Comparison of ENCODE assay signal across 8 mouse cellular contexts in the genomic region with DNA sequence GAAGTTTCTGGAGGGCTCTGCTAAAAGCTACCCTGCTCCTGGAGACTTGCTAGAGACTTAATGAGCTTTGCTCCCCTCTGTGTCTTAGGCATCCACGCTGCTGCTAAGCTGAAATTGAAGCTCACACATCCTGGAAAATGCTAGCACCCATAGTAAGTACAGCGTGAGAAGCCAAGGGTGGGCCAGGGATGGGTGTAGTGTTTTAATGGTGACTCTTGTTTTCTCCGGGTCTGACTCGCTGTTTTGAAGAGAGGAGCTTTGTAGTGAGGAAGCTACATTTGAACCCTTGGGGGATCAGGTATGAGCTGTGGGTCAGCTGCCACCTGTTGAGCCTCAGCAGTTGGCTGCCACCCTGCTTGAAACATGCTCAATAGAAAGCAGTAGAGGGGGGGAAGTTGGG. TPM values are rescaled to one million over a fixed set of nuclear protein-coding genes. Genes with fewer than 3 reads are reported as not detected.
DNase-seq lines count a peak whose midpoint lies in the region; ATAC-seq and TF ChIP-seq lines count a peak whose summit lies in the region.

No protein-coding gene starts in this region.

- H3K4me3 ChIP-seq in heart, adult 2 months = peak overlapping the region; percentile 78
- H3K4me3 ChIP-seq in heart, embryonic 15.5 days = peak overlapping the region; percentile 65
- peak overlapping the region; percentile 44 for H3K4me3 ChIP-seq in macrophage (ENCODE audit: inconsistent target)

- TF ChIP-seq CTCF in heart, adult 2 months (IDR thresholded peaks at IDR 0.05) = no peak

- peak overlapping the region; percentile 93 for H3K27ac ChIP-seq in heart, adult 2 months
- peak overlapping the region; percentile 85 for H3K27ac ChIP-seq in heart, embryonic 15.5 days
- H3K27ac ChIP-seq in macrophage = no peak overlapping the region

- H3K36me3 ChIP-seq in heart, adult 2 months (ENCODE audit: control insufficient read depth, insufficient read depth, low read length) = peaks cover 4% of the 10 kb centered on the region; the same call in 1 of the 2 replicates
- no peaks in the 10 kb centered on the region for H3K36me3 ChIP-seq in heart, embryonic 15.5 days
- H3K36me3 ChIP-seq in macrophage (ENCODE audit: inconsistent target) = no peaks in the 10 kb centered on the region

- no peaks in the 10 kb centered on the region for H3K79me2 ChIP-seq in heart, adult 2 months (replicated peaks; ENCODE audit: control insufficient read depth, insufficient read depth, low read length)
- H3K79me2 ChIP-seq in macrophage (ENCODE audit: inconsistent target) = no peaks in the 10 kb centered on the region

- no peaks in the 10 kb centered on the region for H3K27me3 ChIP-seq in heart, adult 2 months (ENCODE audit: control insufficient read depth, insufficient read depth, low read length)
- H3K27me3 ChIP-seq in heart, embryonic 15.5 days = no peaks in the 10 kb centered on the region

- intact Hi-C loops in heart, adult 2 months (cut with DNase I) = loop anchor here (1.0 to 2.0 kb wide), 3 partner anchors 25 to 37 kb away; no protein-coding TSS in a partner anchor
- intact Hi-C loops in heart, postnatal 25 days (cut with DNase I) = loop anchor here (2.0 kb wide), 3 partner anchors 27 to 37 kb away; no protein-coding TSS in a partner anchor

- no peak for DNase-seq in heart, adult 2 months
- DNase-seq in heart, postnatal 25 days (ENCODE audit: low spot score) = no peak
- peak; percentile 26 for DNase-seq in NIH3T3 (ENCODE audit: low read depth)
- DNase-seq in natural killer cell, adult 2 months (ENCODE audit: low spot score in 2 of 2) = no peak
- no peak for DNase-seq in gastrocnemius, adult 8-10 months (ENCODE audit: low spot score in 2 of 2)

- H3K4me2 ChIP-seq in heart, embryonic 15.5 days = peak overlapping the region; percentile 73

- peak overlapping the region; percentile 78 for H3K9ac ChIP-seq in heart, adult 2 months (ENCODE audit: low read depth, low read length)
- peak overlapping the region; percentile 69 for H3K9ac ChIP-seq in heart, embryonic 15.5 days

- H3K4me1 ChIP-seq in heart, adult 2 months (ENCODE audit: control insufficient read depth, insufficient read depth, low read length) = peaks cover 6% of the 10 kb centered on the region
- peaks cover 10% of the 10 kb centered on the region for H3K4me1 ChIP-seq in heart, embryonic 15.5 days (replicated peaks)

- H3K9me3 ChIP-seq in heart, embryonic 15.5 days (replicated peaks) = no peaks in the 10 kb centered on the region

- no peak for TF ChIP-seq EP300 in heart, adult 2 months (IDR thresholded peaks at IDR 0.05; ENCODE audit: insufficient read depth, low read depth, low read length)

- peak; percentile 8; the same call in 1 of the 2 replicates for ATAC-seq in heart, embryonic 15.5 days (replicated peaks; ENCODE audit: insufficient number of reproducible peaks, insufficient read depth, low FRiP score, low read depth)
- no peak for ATAC-seq in CD4-positive, CD25-positive, alpha-beta regulatory T cell, adult 4 months

- TF ChIP-seq POLR2A in heart, adult 2 months (IDR thresholded peaks at IDR 0.05; ENCODE audit: insufficient read depth, low read depth, low read length) = no peak

- WGBS in heart, adult 2 months = 6% methylated on average over 4 of the region's 4 CpGs
- whole genome bisulfite sequencing in heart, embryonic 15.5 days = under 1% methylated on average over 4 of the region's 4 CpGs
- WGBS in macrophage (ENCODE audit: missing documents) = 4% methylated on average over 4 of the region's 4 CpGs

RNA-seq across cellular contexts. Expression of a gene that starts 0.6 kb away (rescaled TPM):
- 100 to 1,000 TPM; 104 to 134 TPM for total RNA-seq in heart, adult 2 months (2021)
- polyA plus RNA-seq in heart, adult 2 months (2012; rRNA removed) = 75.6 and 108 TPM in 2 replicates
- 100 to 1,000 TPM; 122 TPM for total RNA-seq in heart, postnatal 25 days (2021)
- polyA plus RNA-seq in heart, embryonic 15.5 days (2015; fragmentation: Nextera tagmentation; extraction: Ambion mirVana) = 47.0 and 52.7 TPM in 2 replicates
- 10 to 100 TPM in 10 of 26 experiments, 1 to 10 TPM in 12, under 1 TPM in 3, not detected in 1; 0.31 to 43.6 (median 8.7) TPM for total RNA-seq in macrophage (2018; cell fraction: chromatin; rRNA removed)
- total RNA-seq in macrophage (2018; cell fraction: cytosol; rRNA removed) = 10 to 100 TPM in 13 of 26 experiments, 1 to 10 TPM in 13; 2.2 to 46.8 (median 15.6) TPM
- total RNA-seq in macrophage (2018; cell fraction: nucleus; rRNA removed) = 10 to 100 TPM in 11 of 26 experiments, 1 to 10 TPM in 13, under 1 TPM in 2; 0.44 to 28.9 (median 8.9) TPM
- 3.0 to 6.9 TPM (median 4.9 TPM) in 3 replicates for polyA plus RNA-seq in macrophage (2018)
- 10 to 100 TPM; 77.8 to 93.3 TPM for polyA plus RNA-seq in CD4-positive, CD25-positive, alpha-beta regulatory T cell, adult 4 months (2017; shearing (Covaris generic))
- 100 to 1,000 TPM in 2 of 4 experiments, 10 to 100 TPM in 2; 97.9 to 127 (median 108) TPM for total RNA-seq in gastrocnemius, adult 8-10 months (2022)

RNA-seq across cellular contexts. Expression of a gene that starts 49.1 kb away (rescaled TPM):
- total RNA-seq in heart, adult 2 months (2021) = 1 to 10 TPM in 1 of 2 experiments, under 1 TPM in 1; 0.34 to 1.2 TPM
- polyA plus RNA-seq in heart, adult 2 months (2012; rRNA removed) = 1.3 and 4.0 TPM in 2 replicates
- total RNA-seq in heart, postnatal 25 days (2021) = under 1 TPM; 0.31 to 0.92 TPM
- 0.21 and 0.49 TPM in 2 replicates for polyA plus RNA-seq in heart, embryonic 15.5 days (2015; fragmentation: Nextera tagmentation; extraction: Ambion mirVana)
- total RNA-seq in macrophage (2018; cell fraction: chromatin; rRNA removed) = not detected
- total RNA-seq in macrophage (2018; cell fraction: cytosol; rRNA removed) = not detected
- total RNA-seq in macrophage (2018; cell fraction: nucleus; rRNA removed) = not detected
- polyA plus RNA-seq in macrophage (2018) = not detected in 3 replicates
- polyA plus RNA-seq in CD4-positive, CD25-positive, alpha-beta regulatory T cell, adult 4 months (2017; shearing (Covaris generic)) = not detected
- 1 to 10 TPM in 2 of 4 experiments, under 1 TPM in 2; 0.46 to 2.0 (median 1.2) TPM for total RNA-seq in gastrocnemius, adult 8-10 months (2022)

RNA-seq across cellular contexts. Expression of a gene that starts 54.5 kb away (rescaled TPM):
- total RNA-seq in heart, adult 2 months (2021) = not detected
- 0.82 and 0.94 TPM in 2 replicates for polyA plus RNA-seq in heart, adult 2 months (2012; rRNA removed)
- total RNA-seq in heart, postnatal 25 days (2021) = under 1 TPM in 1 of 2 experiments, not detected in 1; 0.26 TPM
- not detected in 2 replicates for polyA plus RNA-seq in heart, embryonic 15.5 days (2015; fragmentation: Nextera tagmentation; extraction: Ambion mirVana)
- not detected for total RNA-seq in macrophage (2018; cell fraction: chromatin; rRNA removed)
- total RNA-seq in macrophage (2018; cell fraction: cytosol; rRNA removed) = not detected
- not detected for total RNA-seq in macrophage (2018; cell fraction: nucleus; rRNA removed)
- not detected in 3 replicates for polyA plus RNA-seq in macrophage (2018)
- not detected for polyA plus RNA-seq in CD4-positive, CD25-positive, alpha-beta regulatory T cell, adult 4 months (2017; shearing (Covaris generic))
- total RNA-seq in gastrocnemius, adult 8-10 months (2022) = not detected
